In the genomic region with DNA sequence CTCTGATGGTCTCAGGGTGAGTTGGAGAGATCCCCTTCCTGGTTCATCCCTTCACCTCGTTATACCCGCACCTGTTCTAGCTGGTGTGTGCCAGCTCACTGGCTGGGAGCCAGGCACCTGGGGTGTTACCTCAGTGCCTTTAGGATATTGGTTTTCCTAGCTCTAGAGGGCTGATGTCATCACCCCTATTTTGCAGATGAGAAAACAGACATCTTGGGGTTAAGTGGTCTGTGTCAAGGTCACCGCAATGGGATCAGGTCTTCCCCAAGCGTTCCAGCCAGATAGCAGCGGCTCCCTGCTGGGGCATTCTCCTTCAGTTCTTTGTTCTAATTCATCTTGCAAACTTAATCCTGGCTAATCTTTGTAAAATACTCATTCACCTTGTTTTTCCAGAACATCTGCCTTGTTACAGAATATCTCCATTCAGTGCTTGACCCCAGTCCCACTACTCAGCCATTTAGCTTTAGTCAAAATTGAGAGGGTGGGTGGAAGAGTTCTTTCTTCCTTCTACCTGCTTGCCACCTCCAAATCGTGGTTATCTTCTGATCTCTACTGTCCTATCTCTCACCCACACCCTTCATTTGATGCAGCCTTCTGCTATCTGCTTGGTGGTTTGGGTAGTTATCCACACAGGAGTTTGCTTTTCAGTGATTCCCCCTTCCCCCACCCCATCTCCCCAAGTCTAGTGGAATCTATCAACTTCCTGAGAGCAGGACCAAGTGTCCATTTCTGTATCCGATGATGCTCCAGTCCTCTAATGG, we compare ENCODE assay signal across 9 mouse cellular contexts.
DNase-seq lines count a peak whose midpoint lies in the region; ATAC-seq lines count a peak whose summit lies in the region.
"Had no signal": no experiment of that assay in that cellular context is flagged by ENCODE, and none has a peak within 500 bp of the region (broad histone marks: within the 10 kb centered on the region; RNA-seq: fewer than 3 reads in every experiment).

No protein-coding gene starts in this region.

- intact Hi-C loops in heart, postnatal 25 days (cut with DNase I): no loop called here

- DNase-seq in heart, postnatal 25 days (ENCODE audit: low spot score): no peak
- DNase-seq in lung, postnatal 14 days: no peak
- peak; percentile 91 to 95 for DNase-seq in cerebellum, postnatal 25 days
- no peak for DNase-seq in adrenal gland, postnatal 4 days (ENCODE audit: low spot score in 2 of 2)

- no peaks in the 10 kb centered on the region for H3K27me3 ChIP-seq in heart, embryonic 11.5 days (ENCODE audit: control insufficient read depth, insufficient read depth, low read length)
- no peaks in the 10 kb centered on the region for H3K27me3 ChIP-seq in lung, embryonic 16.5 days (ENCODE audit: control insufficient read depth, insufficient read depth, low read depth, low read length)
- no peaks in the 10 kb centered on the region for H3K27me3 ChIP-seq in stomach, embryonic 14.5 days (ENCODE audit: control insufficient read depth, insufficient read depth, low read length)
- no peaks in the 10 kb centered on the region for H3K27me3 ChIP-seq in neural tube, embryonic 15.5 days (replicated peaks)

- H3K4me1 ChIP-seq in heart, embryonic 11.5 days (ENCODE audit: control insufficient read depth, insufficient read depth, low read length): peaks cover 82% of the 10 kb centered on the region
- peaks cover 57% of the 10 kb centered on the region for H3K4me1 ChIP-seq in lung, embryonic 16.5 days (replicated peaks; ENCODE audit: control insufficient read depth, insufficient read depth, low read length)
- H3K4me1 ChIP-seq in stomach, embryonic 14.5 days (ENCODE audit: control insufficient read depth, insufficient read depth, low read length): peaks cover 74% of the 10 kb centered on the region
- H3K4me1 ChIP-seq in neural tube, embryonic 15.5 days: peaks cover 84% of the 10 kb centered on the region

- no peak overlapping the region for H3K4me3 ChIP-seq in heart, embryonic 11.5 days (ENCODE audit: low read depth, low read length)
- no peak overlapping the region for H3K4me3 ChIP-seq in lung, embryonic 16.5 days (ENCODE audit: low read length)
- no peak overlapping the region for H3K4me3 ChIP-seq in stomach, embryonic 14.5 days (ENCODE audit: low read depth, low read length)
- no peak overlapping the region for H3K4me3 ChIP-seq in neural tube, embryonic 15.5 days (replicated peaks)

- WGBS in heart, embryonic 11.5 days (ENCODE audit: insufficient replicate concordance): 24% methylated on average over 7 of the region's 7 CpGs
- 42% methylated on average over 7 of the region's 7 CpGs for WGBS in lung, embryonic 16.5 days
- 33% methylated on average over 7 of the region's 7 CpGs for WGBS in stomach, embryonic 14.5 days
- 48% methylated on average over 7 of the region's 7 CpGs for WGBS in neural tube, embryonic 15.5 days

- no peak overlapping the region for H3K9ac ChIP-seq in heart, embryonic 11.5 days (ENCODE audit: low read depth, low read length)
- no peak overlapping the region for H3K9ac ChIP-seq in lung, embryonic 16.5 days (ENCODE audit: low read length)
- no peak overlapping the region for H3K9ac ChIP-seq in stomach, embryonic 14.5 days (replicated peaks; ENCODE audit: low read depth, low read length)
- H3K9ac ChIP-seq in neural tube, embryonic 15.5 days (replicated peaks): no peak overlapping the region

- no peak overlapping the region for H3K4me2 ChIP-seq in heart, embryonic 11.5 days
- H3K4me2 ChIP-seq in lung, embryonic 16.5 days (ENCODE audit: low read depth, low read length): peak overlapping the region; percentile 87; the same call in 1 of the 2 replicates
- 0 out of 2 replicates have a peak overlapping the region, but pooled peaks have one; percentile 55 for H3K4me2 ChIP-seq in stomach, embryonic 14.5 days (replicated peaks; ENCODE audit: low read depth, low read length)
- no peak overlapping the region for H3K4me2 ChIP-seq in neural tube, embryonic 15.5 days

- H3K9me3 ChIP-seq in heart, embryonic 11.5 days (replicated peaks; ENCODE audit: control insufficient read depth, low read length): no peaks in the 10 kb centered on the region
- no peaks in the 10 kb centered on the region for H3K9me3 ChIP-seq in lung, embryonic 16.5 days (ENCODE audit: control insufficient read depth, low read length)
- H3K9me3 ChIP-seq in stomach, embryonic 14.5 days (ENCODE audit: control insufficient read depth, low read depth, low read length): no peaks in the 10 kb centered on the region
- no peaks in the 10 kb centered on the region for H3K9me3 ChIP-seq in neural tube, embryonic 15.5 days (replicated peaks)
- H3K9me3 ChIP-seq: G1E had no signal

- H3K27ac ChIP-seq in heart, embryonic 11.5 days (ENCODE audit: low read depth, low read length): peak overlapping the region; percentile 96
- no peak overlapping the region; the same call in 1 of the 2 replicates for H3K27ac ChIP-seq in lung, embryonic 16.5 days (ENCODE audit: low read length)
- no peak overlapping the region for H3K27ac ChIP-seq in stomach, embryonic 14.5 days (ENCODE audit: low read length)
- H3K27ac ChIP-seq in neural tube, embryonic 15.5 days (replicated peaks): no peak overlapping the region

- H3K36me3 ChIP-seq in heart, embryonic 11.5 days (ENCODE audit: control insufficient read depth, insufficient read depth, low read length): 0 out of 2 replicates have a peak, but pooled peaks cover 3% of the 10 kb centered on the region
- no peaks in the 10 kb centered on the region for H3K36me3 ChIP-seq in lung, embryonic 16.5 days (ENCODE audit: control insufficient read depth, insufficient read depth, low read length)
- H3K36me3 ChIP-seq in stomach, embryonic 14.5 days (ENCODE audit: control insufficient read depth, insufficient read depth, low read length): peaks cover 18% of the 10 kb centered on the region
- 0 out of 2 replicates have a peak, but pooled peaks cover 3% of the 10 kb centered on the region for H3K36me3 ChIP-seq in neural tube, embryonic 15.5 days
- H3K36me3 ChIP-seq: G1E had no signal

- ATAC-seq in heart, embryonic 11.5 days (replicated peaks; ENCODE audit: insufficient number of reproducible peaks, low FRiP score, low TSS enrichment): no peak
- ATAC-seq in lung, embryonic 16.5 days (ENCODE audit: low read depth): no peak
- ATAC-seq in stomach, embryonic 14.5 days (ENCODE audit: insufficient number of reproducible peaks, insufficient read depth, low FRiP score, low read depth): no peak
- no peak for ATAC-seq in neural tube, embryonic 15.5 days (ENCODE audit: low FRiP score)

Comparison
In these comparisons a context has a peak if more than half of its experiments do, and no peak if none do; other contexts are left out.
1. H3K4me2 ChIP-seq: peak in lung, embryonic 16.5 days (single experiment) and stomach, embryonic 14.5 days (single experiment); none in heart, embryonic 11.5 days (single experiment) and neural tube, embryonic 15.5 days (single experiment).
2. DNase-seq: peak in cerebellum, postnatal 25 days (2 of 2); none in heart, postnatal 25 days (single experiment), lung, postnatal 14 days (single experiment) and adrenal gland, postnatal 4 days (0 of 2).